Mouse (Mus musculus): ENCODE data around the gene Smndc1.

Gene Smndc1

GRCm38 (mm10) chr19:53390495-53391007 lies at the start of gene Smndc1:
Smndc1 (minus strand) TSS chr19:53390578.
- in situ Hi-C loops (cut with MboI, MseI), result loop anchor here (25.0 kb wide), 1 partner anchor 1922 kb away; the partner anchor contains the start of genes Vti1a and Zdhhc6

GRCm38 (mm10) chr19:53439340-53439739 lies 49.0 kb upstream of the Smndc1 start:
- in situ Hi-C loops (cut with MboI, MseI), result no loop called here

GRCm38 (mm10) chr19:53437991-53438390 lies 47.6 kb upstream of the Smndc1 start:
- in situ Hi-C loops (cut with MboI, MseI), result no loop called here

- in situ Hi-C loops (cut with MboI, MseI), result no loop called here
Measured at GRCm38 (mm10) chr19:53437311-53437958, 47.1 kb upstream of the Smndc1 start.

- in situ Hi-C loops (cut with MboI, MseI), result no loop called here
Measured at GRCm38 (mm10) chr19:53433949-53434689, 43.7 kb upstream of the Smndc1 start.

GRCm38 (mm10) chr19:53431003-53431402 lies 40.6 kb upstream of the Smndc1 start:
- in situ Hi-C loops (cut with MboI, MseI), result no loop called here

- in situ Hi-C loops (cut with MboI, MseI), result no loop called here
Measured at GRCm38 (mm10) chr19:53430356-53430755, 40.0 kb upstream of the Smndc1 start.

- in situ Hi-C loops (cut with MboI, MseI), result loop anchor here (10.0 kb wide), 1 partner anchor 107 kb away; no protein-coding TSS in a partner anchor
Measured at GRCm38 (mm10) chr19:53427817-53428216, 37.4 kb upstream of the Smndc1 start.

- in situ Hi-C loops (cut with MboI, MseI), result loop anchor here (10.0 kb wide), 1 partner anchor 107 kb away; no protein-coding TSS in a partner anchor
Measured at GRCm38 (mm10) chr19:53427346-53427745, 37.0 kb upstream of the Smndc1 start.

GRCm38 (mm10) chr19:53425824-53426223 lies 35.4 kb upstream of the Smndc1 start:
- in situ Hi-C loops (cut with MboI, MseI), result loop anchor here (10.0 kb wide), 1 partner anchor 109 kb away; no protein-coding TSS in a partner anchor

- in situ Hi-C loops (cut with MboI, MseI), result loop anchor here (10.0 kb wide), 1 partner anchor 110 kb away; no protein-coding TSS in a partner anchor
Measured at GRCm38 (mm10) chr19:53424629-53425028, 34.3 kb upstream of the Smndc1 start.

GRCm38 (mm10) chr19:53423816-53424465 lies 33.6 kb upstream of the Smndc1 start:
- in situ Hi-C loops (cut with MboI, MseI), result loop anchor here (10.0 kb wide), 1 partner anchor 111 kb away; no protein-coding TSS in a partner anchor

GRCm38 (mm10) chr19:53423341-53423753 lies 33.0 kb upstream of the Smndc1 start:
- in situ Hi-C loops (cut with MboI, MseI), result loop anchor here (10.0 kb wide), 1 partner anchor 111 kb away; no protein-coding TSS in a partner anchor

- in situ Hi-C loops (cut with MboI, MseI), result loop anchor here (10.0 kb wide), 1 partner anchor 112 kb away; no protein-coding TSS in a partner anchor
Measured at GRCm38 (mm10) chr19:53422358-53423308, 32.3 kb upstream of the Smndc1 start.

GRCm38 (mm10) chr19:53421583-53422188 lies 31.3 kb upstream of the Smndc1 start:
- in situ Hi-C loops (cut with MboI, MseI), result loop anchor here (10.0 kb wide), 1 partner anchor 113 kb away; no protein-coding TSS in a partner anchor

GRCm38 (mm10) chr19:53420924-53421582 lies 30.7 kb upstream of the Smndc1 start:
- in situ Hi-C loops (cut with MboI, MseI), result loop anchor here (10.0 kb wide), 1 partner anchor 114 kb away; no protein-coding TSS in a partner anchor

GRCm38 (mm10) chr19:53419834-53420233 lies 29.5 kb upstream of the Smndc1 start:
- in situ Hi-C loops (cut with MboI, MseI), result loop anchor here (10.0 kb wide), 1 partner anchor 115 kb away; no protein-coding TSS in a partner anchor

GRCm38 (mm10) chr19:53415198-53415597 lies 24.8 kb upstream of the Smndc1 start:
- in situ Hi-C loops (cut with MboI, MseI), result no loop called here

- in situ Hi-C loops (cut with MboI, MseI), result no loop called here
Measured at GRCm38 (mm10) chr19:53414650-53415049, 24.3 kb upstream of the Smndc1 start.

Data from T-helper 1 cell (primary cell).